Mouse (Mus musculus): ENCODE results near the gene Macrod2. TPM values are rescaled to one million over a fixed set of nuclear protein-coding genes. Genes with fewer than 3 reads are reported as not detected.

The Macrod2 gene
- polyA plus RNA-seq, 1 experiment, result 0.95 TPM

GRCm38 (mm10) chr2:142257501-142257900, 1862.4 kb downstream of the Macrod2 start:
- Histone ChIP-seq H3K27me3 (ENCODE audit: control insufficient read depth, insufficient read depth, insufficient read length) (no peaks in the 10 kb centered on the region), H3K4me3 (ENCODE audit: insufficient read depth, poor library complexity, severe bottlenecking) (no peak overlapping the region), H3K79me2 (ENCODE audit: control insufficient read depth, insufficient read depth) (no peaks in the 10 kb centered on the region), H3K36me3 (ENCODE audit: control insufficient read depth, insufficient read depth) (no peaks in the 10 kb centered on the region), H3K79me3 (ENCODE audit: low read depth) (no peaks in the 10 kb centered on the region), H3ac (ENCODE audit: control insufficient read depth, insufficient read length, low read depth) (no peak overlapping the region)
- TF ChIP-seq CEBPB (IDR thresholded peaks at IDR 0.05; ENCODE audit: low read depth) (no peak), CTCF (IDR thresholded peaks at IDR 0.05; ENCODE audit: control insufficient read depth, insufficient read depth, insufficient read length) (no peak), MAX (IDR thresholded peaks at IDR 0.05) (no peak), USF1 (IDR thresholded peaks at IDR 0.05; ENCODE audit: low read depth) (no peak), MYOG (IDR thresholded peaks at IDR 0.05; ENCODE audit: control insufficient read depth, extremely low read depth, insufficient read length) (no peak), FOSL1 (IDR thresholded peaks at IDR 0.05; ENCODE audit: insufficient read depth, low read length, poor library complexity, severe bottlenecking) (no peak), MYOD1 (IDR thresholded peaks at IDR 0.05; ENCODE audit: control insufficient read depth, insufficient read length, low read depth) (no peak)

GRCm38 (mm10) chr2:142261046-142261445, 1865.9 kb downstream of the Macrod2 start:
- H3K79me3 ChIP-seq (ENCODE audit: low read depth), result no peaks in the 10 kb centered on the region
- H3K36me3 ChIP-seq (ENCODE audit: control insufficient read depth, insufficient read depth), result no peaks in the 10 kb centered on the region
- no peak for TF ChIP-seq MYOG (IDR thresholded peaks at IDR 0.05; ENCODE audit: control insufficient read depth, extremely low read depth, insufficient read length)
- no peak for TF ChIP-seq FOSL1 (IDR thresholded peaks at IDR 0.05; ENCODE audit: insufficient read depth, low read length, poor library complexity, severe bottlenecking)
- TF ChIP-seq CTCF (IDR thresholded peaks at IDR 0.05; ENCODE audit: control insufficient read depth, insufficient read depth, insufficient read length), result no peak
- no peak for TF ChIP-seq CEBPB (IDR thresholded peaks at IDR 0.05; ENCODE audit: low read depth)
- TF ChIP-seq USF1 (IDR thresholded peaks at IDR 0.05; ENCODE audit: low read depth), result no peak
- no peak for TF ChIP-seq MAX (IDR thresholded peaks at IDR 0.05)
- TF ChIP-seq MYOD1 (IDR thresholded peaks at IDR 0.05; ENCODE audit: control insufficient read depth, insufficient read length, low read depth), result no peak
- H3K4me3 ChIP-seq (ENCODE audit: insufficient read depth, poor library complexity, severe bottlenecking), result no peak overlapping the region
- no peaks in the 10 kb centered on the region for H3K79me2 ChIP-seq (ENCODE audit: control insufficient read depth, insufficient read depth)
- H3K27me3 ChIP-seq (ENCODE audit: control insufficient read depth, insufficient read depth, insufficient read length), result no peaks in the 10 kb centered on the region
- no peak overlapping the region for H3ac ChIP-seq (ENCODE audit: control insufficient read depth, insufficient read length, low read depth)

- Histone ChIP-seq H3K79me2 (ENCODE audit: control insufficient read depth, insufficient read depth) (no peaks in the 10 kb centered on the region), H3K79me3 (ENCODE audit: low read depth) (no peaks in the 10 kb centered on the region), H3K36me3 (ENCODE audit: control insufficient read depth, insufficient read depth) (no peaks in the 10 kb centered on the region), H3K27me3 (ENCODE audit: control insufficient read depth, insufficient read depth, insufficient read length) (no peaks in the 10 kb centered on the region), H3K4me3 (ENCODE audit: insufficient read depth, poor library complexity, severe bottlenecking) (no peak overlapping the region), H3ac (ENCODE audit: control insufficient read depth, insufficient read length, low read depth) (no peak overlapping the region)
- TF ChIP-seq MYOD1 (IDR thresholded peaks at IDR 0.05; ENCODE audit: control insufficient read depth, insufficient read length, low read depth) (no peak), USF1 (IDR thresholded peaks at IDR 0.05; ENCODE audit: low read depth) (no peak), FOSL1 (IDR thresholded peaks at IDR 0.05; ENCODE audit: insufficient read depth, low read length, poor library complexity, severe bottlenecking) (no peak), CTCF (IDR thresholded peaks at IDR 0.05; ENCODE audit: control insufficient read depth, insufficient read depth, insufficient read length) (no peak), CEBPB (IDR thresholded peaks at IDR 0.05; ENCODE audit: low read depth) (no peak), MAX (IDR thresholded peaks at IDR 0.05) (no peak), MYOG (IDR thresholded peaks at IDR 0.05; ENCODE audit: control insufficient read depth, extremely low read depth, insufficient read length) (no peak)
Measured at GRCm38 (mm10) chr2:142264697-142265096, 1869.6 kb downstream of the Macrod2 start.

- Histone ChIP-seq H3K4me3 (ENCODE audit: insufficient read depth, poor library complexity, severe bottlenecking) (no peak overlapping the region), H3ac (ENCODE audit: control insufficient read depth, insufficient read length, low read depth) (no peak overlapping the region), H3K79me2 (ENCODE audit: control insufficient read depth, insufficient read depth) (no peaks in the 10 kb centered on the region), H3K79me3 (ENCODE audit: low read depth) (no peaks in the 10 kb centered on the region), H3K36me3 (ENCODE audit: control insufficient read depth, insufficient read depth) (no peaks in the 10 kb centered on the region), H3K27me3 (ENCODE audit: control insufficient read depth, insufficient read depth, insufficient read length) (no peaks in the 10 kb centered on the region)
- TF ChIP-seq CTCF (IDR thresholded peaks at IDR 0.05; ENCODE audit: control insufficient read depth, insufficient read depth, insufficient read length) (no peak), FOSL1 (IDR thresholded peaks at IDR 0.05; ENCODE audit: insufficient read depth, low read length, poor library complexity, severe bottlenecking) (no peak), MYOD1 (IDR thresholded peaks at IDR 0.05; ENCODE audit: control insufficient read depth, insufficient read length, low read depth) (no peak), MYOG (IDR thresholded peaks at IDR 0.05; ENCODE audit: control insufficient read depth, extremely low read depth, insufficient read length) (no peak), MAX (IDR thresholded peaks at IDR 0.05) (no peak)
Measured at GRCm38 (mm10) chr2:142267836-142268235, 1872.7 kb downstream of the Macrod2 start.

- TF ChIP-seq MYOD1 (IDR thresholded peaks at IDR 0.05; ENCODE audit: control insufficient read depth, insufficient read length, low read depth), result no peak
- H3K4me3 ChIP-seq (ENCODE audit: insufficient read depth, poor library complexity, severe bottlenecking), result no peak overlapping the region
- no peaks in the 10 kb centered on the region for H3K27me3 ChIP-seq (ENCODE audit: control insufficient read depth, insufficient read depth, insufficient read length)
- H3ac ChIP-seq (ENCODE audit: control insufficient read depth, insufficient read length, low read depth), result no peak overlapping the region
- H3K79me3 ChIP-seq (ENCODE audit: low read depth), result no peaks in the 10 kb centered on the region
- no peaks in the 10 kb centered on the region for H3K36me3 ChIP-seq (ENCODE audit: control insufficient read depth, insufficient read depth)
- no peaks in the 10 kb centered on the region for H3K79me2 ChIP-seq (ENCODE audit: control insufficient read depth, insufficient read depth)
Measured at GRCm38 (mm10) chr2:142286761-142287160, 1891.7 kb downstream of the Macrod2 start.

GRCm38 (mm10) chr2:142294831-142295230, 1899.7 kb downstream of the Macrod2 start:
- Histone ChIP-seq H3K79me2 (ENCODE audit: control insufficient read depth, insufficient read depth) (no peaks in the 10 kb centered on the region), H3K27me3 (ENCODE audit: control insufficient read depth, insufficient read depth, insufficient read length) (no peaks in the 10 kb centered on the region), H3ac (ENCODE audit: control insufficient read depth, insufficient read length, low read depth) (no peak overlapping the region), H3K79me3 (ENCODE audit: low read depth) (no peaks in the 10 kb centered on the region), H3K36me3 (ENCODE audit: control insufficient read depth, insufficient read depth) (no peaks in the 10 kb centered on the region), H3K4me3 (ENCODE audit: insufficient read depth, poor library complexity, severe bottlenecking) (no peak overlapping the region)
- TF ChIP-seq CTCF (IDR thresholded peaks at IDR 0.05; ENCODE audit: control insufficient read depth, insufficient read depth, insufficient read length) (no peak), MYOG (IDR thresholded peaks at IDR 0.05; ENCODE audit: control insufficient read depth, extremely low read depth, insufficient read length) (no peak), MYOD1 (IDR thresholded peaks at IDR 0.05; ENCODE audit: control insufficient read depth, insufficient read length, low read depth) (no peak), FOSL1 (IDR thresholded peaks at IDR 0.05; ENCODE audit: insufficient read depth, low read length, poor library complexity, severe bottlenecking) (no peak)

Data from C2C12 (cell line).